Mouse (Mus musculus) adrenal gland, postnatal 4 days (tissue): Measurements from ENCODE around the gene Patj. TPM values are rescaled to one million over a fixed set of nuclear protein-coding genes. Genes with fewer than 3 reads are reported as not detected.
"Not testable (repeated sequence)": the region's sequence is repeated elsewhere in the genome, so short reads cannot be mapped to it uniquely, and the experiment has no call there.

Source experiments
- DNase-seq, 2 experiments: peaks; one replicate each; pipeline ENCODE4 v3.0.0; 2021 to 2022; ENCODE audit warnings: low spot score in 2 of 2, mixed read lengths in 2 of 2
- microRNA-seq: library from miRNA; unstranded; fragments of <30 nt; microRNA quantifications from one replicate; pipeline ENCODE4 v1.2.0, GENCODE M21; 2021
- total RNA-seq, 2 experiments: library from RNA; stranded (reverse); gene quantifications; 2 replicates each; pipeline ENCODE4 v1.2.3; 2021

Patj gene
- total RNA-seq, 2 experiments from 2014 or later = 10.5 to 15.9 TPM

DNA sequence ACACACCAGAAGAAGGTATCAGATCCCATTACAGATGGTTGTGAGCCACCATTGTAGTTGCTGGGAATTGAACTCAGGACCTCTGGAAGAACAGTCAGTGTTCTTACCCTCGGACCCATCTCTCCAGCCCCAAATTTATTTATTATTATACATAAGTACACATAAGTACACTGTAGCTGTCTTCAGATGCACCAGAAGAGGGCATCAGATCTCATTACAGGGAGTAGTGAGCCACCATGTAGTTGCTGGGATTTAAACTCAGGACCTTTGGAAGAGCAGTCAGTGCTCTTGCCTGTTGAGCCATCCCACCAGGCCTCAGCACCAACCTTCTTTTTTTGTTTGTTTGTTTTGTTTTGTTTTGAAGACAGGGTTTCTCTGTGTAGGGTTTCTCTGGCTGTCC lies 329.1 kb downstream of the Patj start:
- DNase-seq = not testable (repeated sequence)

DNA sequence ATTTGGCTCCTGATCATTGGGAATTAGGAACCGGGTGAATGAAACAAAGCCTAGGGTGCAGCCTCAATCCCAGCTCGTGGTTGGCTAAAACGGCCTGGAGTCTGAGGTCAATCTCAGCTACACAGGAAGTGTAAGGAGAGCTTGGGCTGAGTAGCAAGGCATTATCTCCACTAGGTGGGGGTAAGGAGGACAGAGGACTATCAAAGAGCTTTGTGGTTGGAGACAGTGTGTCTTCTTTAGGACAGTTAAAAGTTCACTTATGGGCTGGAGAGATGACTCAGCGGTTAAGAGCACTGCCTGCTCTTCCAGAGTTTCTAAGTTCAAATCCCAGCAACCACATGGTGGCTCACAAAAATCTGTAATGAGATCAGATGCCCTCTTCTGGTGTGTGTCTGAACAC lies 329.9 kb downstream of the Patj start:
- no peak for DNase-seq

DNA sequence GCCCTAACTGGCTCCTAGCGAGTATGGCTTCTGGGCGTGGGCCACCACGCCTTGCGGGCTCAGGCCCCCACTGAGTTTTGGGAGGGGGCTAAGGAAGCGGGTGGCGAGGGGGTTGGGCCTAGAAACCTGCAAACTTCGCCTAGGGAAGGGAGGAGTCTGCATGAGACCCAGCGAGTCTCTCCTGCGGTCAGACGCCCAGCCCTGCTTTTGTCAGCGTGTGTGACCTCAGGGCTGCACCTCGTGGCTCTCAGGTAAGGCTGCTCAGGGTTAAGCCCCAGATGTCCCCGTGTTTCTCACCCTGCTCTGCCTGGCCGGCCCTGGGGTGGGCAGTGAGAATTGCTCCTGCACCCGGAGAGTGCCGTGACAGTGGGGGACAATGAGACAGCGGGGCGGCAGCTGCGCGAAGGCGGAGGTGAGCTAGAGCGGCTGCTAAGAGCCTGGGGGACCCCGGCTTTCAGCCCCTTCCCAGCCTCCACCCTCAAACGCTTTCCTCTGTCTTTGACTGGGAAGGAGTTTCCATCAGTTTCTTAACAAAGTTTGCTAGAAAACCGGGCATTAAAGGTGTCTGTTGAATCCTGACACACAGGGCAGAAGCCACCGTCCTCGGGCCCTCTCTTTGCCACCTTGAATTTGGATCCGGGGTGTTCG lies 331.1 kb downstream of the Patj start, which contains the start of gene L1td1:
Gene L1td1, plus strand, starts transcription at position 145 of the 648 bp plus-strand sequence.
- DNase-seq = no peak

DNA sequence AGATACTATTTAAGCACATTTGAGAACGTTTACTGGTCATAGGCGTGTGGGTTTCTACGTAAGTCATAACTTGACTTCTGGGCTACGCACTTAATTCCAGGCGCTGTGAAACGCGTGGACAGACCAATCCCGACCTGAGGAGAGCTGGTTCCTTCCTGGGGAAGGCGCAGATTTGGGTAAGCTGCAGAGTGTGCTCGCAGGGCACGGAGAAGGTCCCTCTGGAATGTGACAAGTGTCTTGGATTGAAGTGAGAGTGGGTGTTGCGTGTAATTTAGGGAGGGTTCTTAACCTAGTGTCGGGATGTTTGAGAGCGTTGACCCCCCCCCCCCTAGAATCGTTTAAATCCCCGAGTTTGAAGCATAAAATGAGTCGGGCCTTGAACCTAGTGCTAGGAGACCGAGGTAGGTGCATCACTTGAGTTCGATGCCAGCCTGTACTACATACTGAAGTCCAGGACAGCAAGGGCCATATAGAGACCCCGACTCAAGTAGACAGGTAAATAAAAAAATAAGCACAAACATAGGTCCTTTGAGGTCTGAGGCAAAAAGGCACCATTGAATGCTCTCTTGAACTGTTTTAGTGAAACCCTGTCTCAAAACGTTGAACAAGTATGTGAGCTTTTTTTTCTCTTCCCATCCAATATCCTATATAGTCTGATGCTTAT lies 331.8 kb downstream of the Patj start:
- DNase-seq = no peak

DNA sequence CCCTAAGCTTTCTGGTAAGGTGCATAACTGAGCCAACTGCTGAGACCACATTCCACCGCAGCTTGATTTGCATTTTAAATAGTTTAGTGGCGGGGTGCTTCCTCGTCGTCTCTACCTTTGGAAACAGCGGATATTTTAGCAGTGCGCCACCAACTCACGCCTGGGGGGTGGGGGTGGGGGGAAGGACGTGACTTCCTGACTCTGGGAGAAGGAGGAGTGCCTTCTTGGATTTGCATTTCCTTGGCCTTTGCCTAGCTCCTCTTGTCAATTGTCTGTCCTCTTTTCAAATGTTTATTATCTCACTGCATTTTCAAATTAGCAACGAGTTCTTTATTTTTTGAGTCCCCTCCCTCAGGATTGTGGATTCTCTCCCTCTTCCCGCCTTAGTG lies 332.4 kb downstream of the Patj start:
- DNase-seq = no peak

DNA sequence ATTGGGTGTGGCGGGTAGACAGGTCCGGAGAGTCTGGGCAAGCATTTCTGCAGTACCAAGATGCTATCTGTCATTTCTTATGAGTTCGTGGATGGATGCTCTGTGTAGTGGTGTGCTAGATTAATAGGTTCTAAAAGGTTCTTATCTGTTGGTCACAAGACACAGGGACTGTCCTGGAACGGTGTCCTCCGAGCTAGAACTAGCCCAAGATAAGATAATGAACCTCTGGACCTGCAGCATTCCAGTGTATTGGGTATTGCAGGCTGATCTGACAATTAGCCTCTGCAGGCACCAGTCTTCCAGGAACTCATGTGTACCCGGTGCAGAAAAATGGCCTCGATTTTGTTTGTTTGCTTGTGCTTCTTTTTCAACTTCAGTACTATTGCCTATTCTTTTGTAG lies 333.1 kb downstream of the Patj start:
- no peak for DNase-seq

DNA sequence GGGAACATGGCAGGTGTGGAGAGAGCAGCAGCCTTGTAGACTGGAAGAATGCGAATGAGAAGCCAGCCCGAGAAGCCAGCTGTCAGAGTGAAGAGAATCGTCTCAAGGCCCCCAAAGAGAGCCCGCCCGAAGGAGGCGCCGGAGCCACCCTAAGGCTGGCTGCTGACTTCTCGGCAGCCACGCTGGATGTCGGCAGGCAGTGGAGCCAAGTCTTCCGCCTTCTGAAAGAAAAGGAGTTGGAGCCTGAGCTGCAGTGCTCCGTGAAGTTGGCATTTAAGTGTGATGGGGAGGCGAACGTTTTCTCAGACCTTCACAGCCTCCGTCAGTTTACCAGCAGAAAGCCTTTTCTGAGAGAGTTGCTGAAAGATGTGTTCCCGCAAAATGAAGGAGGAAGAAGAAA lies 338.1 kb downstream of the Patj start:
- no peak for DNase-seq

DNA sequence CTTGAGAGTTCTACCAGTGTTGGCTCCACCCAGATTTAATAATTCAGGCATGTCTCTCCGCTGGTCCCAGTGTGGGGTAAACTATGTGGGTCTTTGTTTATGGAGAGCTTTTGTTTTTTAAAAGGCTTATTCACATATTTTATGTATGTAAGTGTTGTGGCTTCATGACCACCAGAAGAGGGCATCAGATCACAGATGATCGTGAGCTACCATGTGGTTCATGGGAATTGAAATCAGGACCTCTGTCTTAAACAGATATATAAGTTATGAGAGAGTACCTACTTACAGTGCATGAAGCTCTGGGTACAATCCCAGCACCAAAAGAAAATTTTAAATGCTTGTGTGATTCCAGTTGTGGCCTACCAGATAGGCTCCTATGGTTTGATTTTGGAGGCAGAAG lies 344.2 kb downstream of the Patj start:
- DNase-seq = no peak

DNA sequence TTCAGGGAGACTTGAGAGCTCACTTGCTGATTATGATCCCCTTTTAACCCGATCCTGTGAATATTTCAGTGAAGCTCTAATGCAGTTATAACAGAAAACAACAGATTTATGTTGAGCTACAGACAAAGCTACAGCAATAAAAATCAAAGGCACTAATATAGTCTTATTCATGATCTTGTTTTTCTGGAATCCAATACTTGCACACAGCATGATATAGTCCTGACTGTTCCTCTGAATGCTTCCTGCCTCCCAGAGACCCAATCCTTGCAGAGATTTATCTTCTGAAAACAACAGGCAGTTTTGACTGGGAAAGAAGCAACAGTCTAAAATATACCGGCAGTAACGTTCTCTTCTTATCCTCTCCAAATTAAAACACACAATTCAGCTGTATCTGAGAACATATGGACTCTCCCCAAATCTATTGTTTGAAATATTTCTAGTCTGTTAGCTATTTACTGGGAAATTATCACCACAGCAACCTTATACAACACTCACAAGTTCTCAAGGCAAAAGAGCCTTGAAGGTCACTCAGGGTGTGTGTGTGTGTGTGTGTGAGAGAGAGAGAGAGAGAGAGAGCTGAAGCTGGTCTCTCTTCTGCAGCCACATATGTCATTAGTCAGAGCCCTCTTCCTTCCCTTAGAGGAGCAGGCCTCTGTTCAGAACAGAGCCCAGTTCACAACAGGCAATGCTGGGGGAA lies 347.8 kb downstream of the Patj start:
- no peak for DNase-seq

DNA sequence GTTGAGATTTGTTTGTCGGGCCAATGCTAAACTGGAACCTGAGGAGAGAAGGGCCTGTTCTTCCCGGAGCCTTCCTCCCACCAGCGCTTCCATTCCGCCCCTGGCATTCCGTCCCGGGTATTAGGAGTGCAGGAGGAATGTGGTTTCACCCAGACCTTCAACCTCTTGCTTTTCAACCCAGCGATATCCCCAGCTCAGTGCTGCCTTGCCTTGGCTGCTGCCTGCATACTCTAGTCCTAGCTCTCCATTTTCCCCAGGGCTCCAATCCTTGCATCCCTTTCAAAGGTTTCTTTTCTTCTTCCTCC lies 348.3 kb downstream of the Patj start:
- no peak for DNase-seq

DNA sequence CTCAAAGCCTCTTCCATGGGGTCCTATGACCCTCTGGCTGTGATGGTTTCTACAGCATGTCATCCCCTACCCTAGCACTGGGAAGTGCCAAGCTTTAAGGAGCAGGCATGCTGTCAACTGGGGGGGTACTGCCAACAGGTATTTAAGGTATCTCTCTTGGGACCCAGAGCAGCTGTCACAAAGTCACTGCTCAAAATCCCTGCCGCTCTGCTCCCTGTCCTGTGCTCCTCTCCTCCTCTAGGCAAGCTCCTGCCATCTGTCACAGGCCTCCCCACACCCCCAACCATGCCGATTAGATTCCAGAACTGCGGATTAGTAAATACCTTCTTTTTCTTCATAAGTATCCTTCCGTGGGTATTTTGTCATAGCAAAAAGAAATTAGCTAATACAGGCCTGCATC lies 358.9 kb downstream of the Patj start:
- DNase-seq = no peak

DNA sequence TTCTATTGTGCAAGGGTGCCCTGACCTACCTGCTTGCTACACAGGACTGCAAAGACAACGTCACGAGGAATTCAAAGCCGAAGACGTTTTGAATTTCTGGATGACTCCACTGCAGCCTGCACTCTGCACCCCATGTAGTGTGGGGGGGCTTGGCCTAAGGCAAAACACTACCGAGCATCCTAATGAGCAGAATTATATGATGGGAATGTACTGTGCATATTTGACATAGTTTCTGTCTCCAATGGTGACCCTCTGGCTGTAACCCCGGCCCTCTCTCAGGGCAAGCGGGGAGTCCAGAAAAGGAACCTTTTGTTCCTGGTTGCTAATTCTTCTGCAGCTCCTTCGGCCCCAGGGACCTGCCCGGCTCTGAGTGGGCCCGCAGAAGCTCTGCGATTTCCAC lies 360.6 kb downstream of the Patj start:
- DNase-seq = no peak

DNA sequence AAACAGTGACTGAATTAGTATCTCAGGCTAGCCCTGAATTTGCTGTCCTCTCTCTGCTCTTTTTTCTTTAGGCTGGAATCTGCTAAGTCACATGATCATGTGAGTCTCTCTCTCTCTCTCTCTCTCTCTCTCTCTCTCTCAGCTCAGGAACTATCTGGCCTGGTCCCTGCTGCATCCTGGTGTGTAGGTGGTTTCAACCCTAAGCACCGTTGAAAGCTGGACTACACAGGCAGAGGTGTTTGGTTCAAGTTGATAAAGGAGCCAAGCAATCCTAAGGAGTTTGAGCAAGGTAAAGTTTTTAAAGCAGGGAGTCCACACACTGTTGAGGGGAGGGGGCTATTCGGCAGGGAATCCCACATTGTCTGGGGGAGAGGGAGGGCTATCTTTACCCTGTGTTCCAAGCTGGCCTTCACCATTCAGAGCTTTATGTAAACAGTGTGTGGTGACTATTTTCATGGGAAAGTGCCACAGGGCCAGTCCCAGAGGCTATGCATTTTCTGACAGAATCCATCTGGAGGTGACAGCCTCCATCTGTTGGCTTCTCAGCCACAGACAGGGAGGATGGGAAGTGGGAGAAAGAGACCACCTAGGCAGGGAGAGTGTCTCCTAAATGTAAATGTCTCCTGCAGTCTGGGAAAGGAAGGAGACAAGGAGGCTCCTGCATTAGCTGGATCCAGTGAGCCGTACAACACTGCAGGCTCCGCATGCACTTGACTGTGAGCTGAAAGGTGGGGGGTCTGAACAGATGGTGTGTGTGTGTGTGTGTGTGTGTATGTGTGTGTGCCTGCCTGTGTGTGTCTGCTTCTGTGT lies 362.6 kb downstream of the Patj start:
- DNase-seq = no peak

DNA sequence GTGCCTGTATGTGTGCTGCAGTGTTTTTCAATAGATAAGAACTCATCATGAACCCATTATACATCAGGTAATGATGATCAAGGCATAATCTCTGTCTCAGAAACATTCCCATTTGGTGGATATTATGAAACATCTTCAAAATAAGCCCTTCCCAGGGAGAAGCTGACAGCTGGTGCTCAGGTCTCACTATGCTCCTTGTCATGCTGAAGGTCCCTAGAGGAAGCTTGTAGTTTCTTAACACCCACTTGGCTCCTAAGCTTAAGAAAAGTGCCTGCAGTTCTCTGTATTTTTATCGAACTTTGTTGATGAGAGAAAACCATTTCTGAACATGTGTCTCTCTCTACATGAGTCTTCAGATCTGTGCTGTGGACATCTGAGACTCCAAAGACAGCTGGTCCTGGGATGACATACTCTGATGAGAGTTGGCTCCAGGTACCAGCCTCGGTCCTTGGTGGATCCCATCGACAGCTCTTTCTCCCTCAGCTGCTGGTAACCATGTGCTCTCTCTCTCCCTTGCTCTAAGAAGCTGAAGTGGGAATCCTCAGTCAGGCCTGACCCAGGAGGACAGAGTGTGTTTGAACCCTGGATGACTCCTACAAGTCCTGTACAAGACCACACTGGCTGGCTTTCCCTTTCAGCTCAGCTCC lies 363.4 kb downstream of the Patj start:
- no peak for DNase-seq

DNA sequence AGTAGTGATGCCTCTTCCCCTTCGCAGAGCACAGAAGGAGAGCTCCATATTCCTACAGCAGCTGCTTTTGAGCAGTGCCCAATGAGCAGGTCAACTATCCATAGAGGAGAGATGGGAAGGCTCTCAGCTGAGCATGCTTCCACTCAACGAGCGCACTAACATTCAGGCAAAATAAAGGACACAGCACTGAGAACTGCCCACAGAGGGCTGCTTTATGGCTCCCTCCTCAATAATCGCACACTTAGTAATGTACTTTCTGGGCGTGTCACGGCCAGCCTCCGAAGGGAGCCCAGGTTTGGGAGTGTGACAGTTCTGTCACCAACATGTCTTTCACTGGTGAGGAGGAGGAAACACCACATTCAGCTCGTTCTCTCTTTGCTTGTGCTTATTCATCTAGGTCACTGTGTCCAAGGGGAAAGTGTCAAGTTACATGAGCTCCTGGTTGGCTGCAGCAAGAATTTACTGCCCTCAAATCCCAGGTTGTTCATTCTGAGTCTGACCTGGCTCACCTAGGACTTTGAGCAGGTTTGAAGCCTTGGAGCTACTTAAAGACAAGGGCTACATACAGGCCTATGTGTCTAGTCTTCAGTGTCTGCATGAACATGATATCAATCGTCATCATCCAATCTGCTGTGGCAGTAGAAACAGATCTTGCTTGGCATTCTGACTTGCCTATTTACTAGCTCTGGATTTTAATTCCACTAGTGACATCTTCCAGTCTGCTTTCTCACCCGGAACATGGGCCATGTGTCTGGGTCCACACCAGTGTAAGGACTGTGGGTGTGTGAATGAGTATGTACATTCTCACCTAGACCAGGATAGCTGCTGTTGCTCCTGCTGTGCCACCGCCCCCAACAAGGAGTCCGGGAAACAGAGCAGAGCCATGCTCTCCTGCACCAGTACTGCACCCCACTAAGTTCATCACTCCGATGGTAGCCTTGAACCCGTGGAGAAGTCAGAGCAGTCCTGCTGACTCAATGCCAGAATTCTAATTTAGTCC lies 371.8 kb downstream of the Patj start:
- DNase-seq = no peak

Small RNA genes lying within 50 kb of the gene (microRNA-seq; reads per million reads assigned to microRNA genes)
- gene Gm22625 (not detected), gene Gm26154 (not detected)

Other genes starting within 250 kb of the Patj start
- 10 to 100 TPM; 36.1 to 36.2 TPM for gene Tm2d1, start 12.5 kb upstream of the Patj start, total RNA-seq